Mouse (Mus musculus): ENCODE data around the gene Zfp280c.

GRCm38 (mm10) chrX:48513166-48513807, 81.0 kb downstream of the Zfp280c start, which contains the start of gene Aifm1:
- TF ChIP-seq CTCF (IDR thresholded peaks at IDR 0.05; ENCODE audit: low read depth, low read length): no peak
- TF ChIP-seq GATA1 (IDR thresholded peaks at IDR 0.05; ENCODE audit: borderline replicate concordance, low read length): no peak
- no peak for TF ChIP-seq POLR2AphosphoS5 (IDR thresholded peaks at IDR 0.05; ENCODE audit: insufficient replicate concordance, low read depth, low read length)
- no peak for TF ChIP-seq TAL1 (conservative IDR thresholded peaks at IDR 0.05; ENCODE audit: low read depth, low read length)

All from G1E (cell line).